Mouse (Mus musculus): ENCODE results near the gene Arhgef16.

DNA sequence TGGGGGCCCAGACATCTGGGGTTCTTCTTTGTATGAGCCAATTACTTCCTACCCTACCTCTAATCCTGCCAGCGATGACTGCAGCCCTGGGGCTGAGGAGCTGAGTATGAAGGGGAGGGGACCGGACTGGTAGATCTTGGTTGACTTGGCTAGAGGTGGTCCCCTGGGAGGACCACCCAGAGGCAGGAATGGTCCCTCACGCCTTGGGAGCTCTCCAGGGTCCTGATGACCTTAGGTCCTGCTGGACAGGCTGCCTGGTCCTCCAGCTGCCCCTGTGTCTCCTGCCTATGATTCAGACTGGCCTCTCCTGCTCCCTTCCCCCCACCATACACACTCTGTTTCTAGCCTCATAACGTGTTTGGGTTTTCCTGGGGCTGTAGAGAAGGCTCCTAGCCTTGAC is 39.4 kb downstream of the Arhgef16 start:
- no peak for TF ChIP-seq CTCF (IDR thresholded peaks at IDR 0.05; ENCODE audit: insufficient read depth, low read depth, low read length)
- no peak for TF ChIP-seq POLR2A (IDR thresholded peaks at IDR 0.05; ENCODE audit: insufficient read depth, low read depth, low read length)
